Mouse (Mus musculus): ENCODE measurements at regions not wholly inside any gene's neighbourhood (a gene's known extent, or its start where the extent isn't known, plus 50 kb on each side); places are given as distances from the start of the nearest gene placed in this dataset.

DNA sequence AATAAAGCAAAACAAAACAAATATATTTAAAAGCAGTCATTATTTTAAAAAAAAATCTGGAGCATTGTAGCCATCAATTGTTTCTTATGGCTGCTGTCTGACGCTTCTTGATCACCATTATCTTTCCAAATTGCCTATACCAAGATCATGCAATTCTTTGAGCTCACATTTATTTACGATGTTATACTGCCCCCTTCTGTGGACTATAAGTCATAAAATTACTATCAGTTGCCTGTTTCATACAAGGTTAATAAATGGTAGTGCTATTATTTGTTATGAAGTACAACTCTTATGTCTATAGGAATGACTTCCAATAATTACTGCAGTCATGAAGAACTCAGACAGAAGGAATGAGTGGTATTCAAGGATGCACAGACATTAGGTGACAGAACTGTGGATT is 57.3 kb upstream of the Eda2r start:
- no peak for DNase-seq (ENCODE audit: low read depth)

GRCm38 (mm10) chrX:97431391-97431803 is 54.4 kb upstream of the Eda2r start:
- DNase-seq (ENCODE audit: low read depth), result peak; percentile 14

Data from c-Kit-positive CD71-positive TER-119-negative erythroid progenitor cells, embryonic 14.5 days (primary cell).